Mouse (Mus musculus): ENCODE measurements around the gene Clip2.

DNA sequence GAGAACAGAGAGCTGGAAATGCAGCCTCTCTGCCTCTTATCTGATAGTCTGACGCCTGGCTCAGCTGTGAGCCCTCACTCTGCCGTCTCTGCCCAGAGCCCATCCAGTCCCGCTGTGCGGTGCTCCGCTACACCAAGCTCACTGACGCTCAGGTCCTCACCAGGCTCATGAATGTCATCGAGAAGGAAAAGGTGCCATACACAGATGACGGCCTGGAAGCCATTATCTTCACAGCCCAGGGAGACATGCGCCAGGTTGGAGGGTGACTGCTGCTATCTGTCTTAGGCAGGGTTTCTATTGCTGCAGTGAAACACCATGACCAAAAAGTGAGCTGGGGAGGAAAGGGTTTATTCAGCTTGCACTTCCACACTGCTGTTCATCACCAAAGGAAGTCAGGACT lies 40.9 kb upstream of the Clip2 start:
- TF ChIP-seq CTCF (IDR thresholded peaks at IDR 0.05; ENCODE audit: borderline replicate concordance, insufficient read depth, low read depth, low read length) (no peak), POLR2A (IDR thresholded peaks at IDR 0.05; ENCODE audit: borderline replicate concordance, insufficient read depth, low read length) (no peak)
